Mouse (Mus musculus) MEL (cell line): ENCODE data around the gene Ip6k3.

Source experiments
- CTCF ChIP-seq, 3 experiments: IDR thresholded peaks in 2 of 3; conservative IDR thresholded peaks in 1 of 3; 2 replicates each; pipeline ENCODE4 v1.5.1; 2011 to 2012; ENCODE audit warnings: low read length in 3 of 3, low read depth in 2 of 3, mild to moderate bottlenecking in 2 of 3, improper control_type of control experiment in 1 of 3, inconsistent platforms in 1 of 3, mixed read lengths in 1 of 3, moderate library complexity in 1 of 3; ENCODE audit not compliant: control insufficient read depth in 1 of 3, insufficient read depth in 1 of 3, poor library complexity in 1 of 3, severe bottlenecking in 1 of 3
- HCFC1 ChIP-seq: IDR thresholded peaks from 2 replicates; pipeline ENCODE4 v1.6.1; 2012; ENCODE audit warnings: low read depth, mild to moderate bottlenecking, inconsistent platforms, low read length, improper control_type of control experiment, moderate library complexity
- MEF2A ChIP-seq: IDR thresholded peaks from 2 replicates; pipeline ENCODE4 v1.6.1; 2014; ENCODE audit warnings: low read depth, mild to moderate bottlenecking, inconsistent platforms, low read length, improper control_type of control experiment; ENCODE audit not compliant: poor library complexity, insufficient replicate concordance, severe bottlenecking; ENCODE audit errors: extremely low read depth

DNA sequence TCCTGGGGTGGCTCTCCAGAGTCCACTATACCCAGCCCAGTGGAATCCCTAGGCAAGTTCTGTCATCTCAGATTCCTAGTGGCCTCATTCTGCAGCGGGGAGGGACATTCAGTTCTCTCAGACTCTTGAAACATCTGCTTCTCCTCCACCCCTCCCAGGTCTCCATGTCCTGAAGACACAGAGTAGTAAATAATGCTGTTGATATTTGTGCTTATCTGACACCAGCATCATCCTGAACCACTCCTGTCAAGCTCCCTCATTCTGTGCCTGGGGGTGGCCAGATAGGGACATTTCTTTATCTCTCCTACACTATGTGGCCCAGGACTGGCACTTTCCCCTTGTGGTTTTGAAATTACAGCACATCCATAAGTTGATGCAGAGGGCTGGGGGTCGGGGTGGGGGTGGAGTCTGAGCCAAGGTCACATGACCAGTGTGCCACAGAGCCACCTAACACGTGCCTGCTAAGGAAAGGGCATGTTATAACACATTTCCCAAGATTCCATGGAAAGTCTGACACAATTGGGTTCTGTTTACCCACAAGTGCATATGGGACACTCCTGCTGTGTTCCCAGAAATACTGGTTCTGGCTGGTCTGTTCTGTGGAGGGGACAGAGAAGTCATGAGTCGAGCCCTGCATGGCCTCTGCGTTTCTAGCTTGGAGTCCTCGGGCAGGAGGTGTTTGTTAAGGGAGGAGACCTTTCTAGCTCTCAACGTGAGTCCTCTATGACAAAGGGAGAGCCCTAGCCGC lies 14.4 kb downstream of the Ip6k3 start:
- TF ChIP-seq HCFC1 (no peak), CTCF (IDR thresholded peaks at IDR 0.05 in 2 of 3, conservative IDR thresholded peaks at IDR 0.05 in 1 of 3; ENCODE audit: control insufficient read depth in 1 of 3, insufficient read depth in 1 of 3, low read depth in 2 of 3, low read length in 3 of 3, poor library complexity in 1 of 3, severe bottlenecking in 1 of 3) (no peak), MEF2A (no peak)
